Mouse (Mus musculus) embryonic stem cell, embryonic (primary cell): ENCODE data around the gene Gm813.

Experiments
- CTCF ChIA-PET, 4 experiments: fragments of 300-600 bp in 2 of 4; fragments of 350-600 bp in 2 of 4; sonication (Branson Sonifier 250); formaldehyde crosslinking; loops; one replicate each; lab custom pipeline; 2022; ENCODE audit warnings: inconsistent platforms in 2 of 4; lab: Charles Lee
- POLR2A ChIA-PET, 4 experiments: fragments of 300-600 bp in 2 of 4; fragments of 350-600 bp in 2 of 4; sonication (Branson Sonifier 250); formaldehyde crosslinking; loops; one replicate each; lab custom pipeline; 2022; ENCODE audit warnings: antibody characterized with exemption in 4 of 4, inconsistent platforms in 1 of 4; lab: Charles Lee

Gm813 gene

DNA sequence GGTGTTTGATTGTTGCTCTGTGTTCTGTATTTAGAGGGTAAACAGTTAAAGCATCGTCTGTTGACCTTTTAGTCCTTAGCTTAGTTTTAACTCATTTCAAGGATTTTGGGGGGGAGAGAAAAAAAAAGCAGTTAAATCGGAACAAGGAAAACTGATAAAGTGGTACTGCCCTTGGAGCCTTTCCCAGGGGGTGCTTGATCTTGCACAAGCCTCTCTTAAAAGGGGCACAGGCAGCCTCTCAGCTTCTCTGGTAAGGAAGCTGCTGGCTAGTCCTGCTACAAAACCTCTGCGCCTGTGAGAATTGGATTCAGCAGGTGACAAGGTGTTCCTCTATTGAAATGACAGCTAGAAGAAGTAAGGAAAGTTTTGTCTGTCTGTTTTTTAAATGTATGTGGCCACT lies 5.6 kb upstream of the Gm813 start:
- POLR2A ChIA-PET: no interaction called here
- CTCF ChIA-PET: no interaction called here

- ChIA-PET CTCF (no interaction called here), POLR2A (interaction anchor here in 1 of 4 experiments (0.6 kb wide), 1 partner anchor 10 kb away, joined by 3 read pairs; no protein-coding TSS in a partner anchor)
Observed at GRCm38 (mm10) chr16:58617346-58617745, 568 bp upstream of the Gm813 start.

GRCm38 (mm10) chr16:58612969-58613368 lies 3.8 kb downstream of the Gm813 start:
- POLR2A ChIA-PET: interaction anchor here in 1 of 4 experiments (1.2 kb wide), 1 partner anchor 153 kb away, joined by 3 read pairs; no protein-coding TSS in a partner anchor
- CTCF ChIA-PET: interaction anchor here in 1 of 4 experiments (0.6 kb wide), 1 partner anchor 1454 kb away, joined by 3 read pairs; no protein-coding TSS in a partner anchor

GRCm38 (mm10) chr16:58607101-58607500 lies 9.7 kb downstream of the Gm813 start:
- ChIA-PET POLR2A (interaction anchor here in 1 of 4 experiments (0.6 kb wide), 1 partner anchor 10 kb away, joined by 3 read pairs; the partner anchor contains the start of gene Gm813), CTCF (no interaction called here)

GRCm38 (mm10) chr16:58604680-58605079 lies 12.1 kb downstream of the Gm813 start:
- CTCF ChIA-PET: no interaction called here

GRCm38 (mm10) chr16:58603831-58604230 lies 12.9 kb downstream of the Gm813 start:
- ChIA-PET CTCF (no interaction called here), POLR2A (no interaction called here)

More at GRCm38 (mm10) chr16:58604680-58605079, 12.1 kb downstream of the Gm813 start:
- POLR2A ChIA-PET: no interaction called here

DNA sequence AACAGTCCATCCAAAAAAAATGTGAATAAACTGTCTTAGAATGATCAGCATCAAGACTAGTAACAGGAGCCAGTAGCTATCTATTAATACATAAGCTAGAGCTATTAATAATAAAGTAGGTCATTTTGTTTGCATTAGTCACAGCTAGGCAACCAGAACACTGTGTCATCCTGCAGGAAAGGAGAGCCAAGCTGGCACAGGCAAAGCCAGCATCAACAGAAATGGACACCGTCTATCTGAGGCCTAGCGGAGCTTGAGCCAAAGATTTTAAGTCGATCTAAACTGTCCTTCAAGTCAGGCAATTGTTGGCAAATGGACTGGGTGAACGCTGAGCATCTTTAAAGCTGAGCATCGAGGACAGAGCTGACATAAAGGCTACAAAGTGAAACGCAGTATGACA lies 15.9 kb downstream of the Gm813 start:
- ChIA-PET CTCF (no interaction called here), POLR2A (no interaction called here)

DNA sequence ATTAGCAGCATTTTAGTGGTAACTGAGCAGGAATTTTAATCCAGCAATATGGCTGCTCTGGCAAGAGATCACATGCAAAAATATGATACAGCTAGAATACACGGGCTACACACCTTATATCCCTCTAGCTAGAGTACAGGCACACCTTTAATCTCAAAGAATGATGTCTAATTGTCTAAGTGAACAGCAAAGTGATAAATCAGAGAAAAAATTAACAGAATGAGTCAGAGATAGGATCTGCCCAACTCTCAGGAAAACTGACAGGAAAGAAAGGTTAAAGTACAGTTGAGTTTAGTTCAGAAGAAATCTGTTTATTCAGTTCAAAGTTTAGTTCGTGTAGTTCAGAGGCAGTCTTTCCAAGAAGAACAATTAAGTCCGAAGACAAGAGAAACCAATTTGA lies 25.5 kb downstream of the Gm813 start:
- ChIA-PET POLR2A (interaction anchor here in 1 of 4 experiments (0.6 kb wide), 1 partner anchor 960 kb away, joined by 3 read pairs; no protein-coding TSS in a partner anchor), CTCF (no interaction called here)

- POLR2A ChIA-PET: no interaction called here
- CTCF ChIA-PET: no interaction called here
Observed at GRCm38 (mm10) chr16:58589444-58589843, 27.3 kb downstream of the Gm813 start.

GRCm38 (mm10) chr16:58573949-58574722 lies 42.6 kb downstream of the Gm813 start:
- ChIA-PET CTCF (no interaction called here), POLR2A (interaction anchor here in 1 of 4 experiments (0.8 kb wide), 1 partner anchor 120 kb away, joined by 3 read pairs; no protein-coding TSS in a partner anchor)

DNA sequence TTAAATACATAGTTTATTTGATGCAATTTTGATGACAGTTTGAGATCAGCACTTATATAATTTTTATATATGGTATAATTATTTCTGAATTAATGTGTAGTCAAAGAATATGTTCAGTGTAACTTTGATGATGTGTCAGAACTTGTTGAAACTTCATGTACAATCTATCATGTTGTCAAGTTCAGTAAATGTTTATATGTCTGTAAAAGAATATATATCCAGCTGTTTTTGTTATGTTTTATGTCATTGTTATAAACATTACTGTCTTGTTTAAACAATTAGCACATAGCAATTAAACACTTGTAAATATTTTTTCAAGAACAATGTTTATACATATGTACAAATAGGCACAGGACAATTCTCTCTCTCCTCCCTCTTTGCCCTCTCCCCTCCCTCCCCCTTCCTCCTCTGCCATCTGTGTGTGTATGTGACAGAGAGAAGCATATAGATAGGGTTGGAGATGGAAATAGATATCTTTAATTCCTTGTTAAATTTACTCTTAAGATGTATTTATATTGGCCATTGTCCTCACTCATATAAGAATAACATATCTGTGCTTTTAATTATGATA lies 46.0 kb downstream of the Gm813 start:
- ChIA-PET POLR2A (no interaction called here), CTCF (no interaction called here)
